Mouse (Mus musculus): ENCODE data around the gene Tas2r135. TPM values are rescaled to one million over a fixed set of nuclear protein-coding genes. Genes with fewer than 3 reads are reported as not detected.

Tas2r135 gene
- polyA plus RNA-seq, 1 experiment from 2014 or later, result not detected

Other genes with a start within 250 kb of the Tas2r135 start
- not detected in 2 replicates for gene Tas2r144, start 190.1 kb upstream of the Tas2r135 start, polyA plus RNA-seq (2015; fragmentation: Nextera tagmentation; extraction: Ambion mirVana)
- 8.7 and 10.1 TPM in 2 replicates for gene Gstk1, start 159.5 kb upstream of the Tas2r135 start, polyA plus RNA-seq (2015; fragmentation: Nextera tagmentation; extraction: Ambion mirVana)
- not detected in 2 replicates for gene Tmem139, start 143.5 kb upstream of the Tas2r135 start, polyA plus RNA-seq (2015; fragmentation: Nextera tagmentation; extraction: Ambion mirVana)
- 45.9 and 47.7 TPM in 2 replicates for gene Casp2, start 140.4 kb upstream of the Tas2r135 start, polyA plus RNA-seq (2015; fragmentation: Nextera tagmentation; extraction: Ambion mirVana)
- gene Clcn1, start 118.7 kb upstream of the Tas2r135 start, polyA plus RNA-seq (2015; fragmentation: Nextera tagmentation; extraction: Ambion mirVana), result 1.7 and 2.6 TPM in 2 replicates
- 7.4 and 8.0 TPM in 2 replicates for gene Fam131b, start 80.8 kb upstream of the Tas2r135 start, polyA plus RNA-seq (2015; fragmentation: Nextera tagmentation; extraction: Ambion mirVana)
- 54.9 and 56.0 TPM in 2 replicates for gene Zyx, start 55.8 kb upstream of the Tas2r135 start, polyA plus RNA-seq (2015; fragmentation: Nextera tagmentation; extraction: Ambion mirVana)
- 0.37 and 0.43 TPM in 2 replicates for gene Epha1, start 32.2 kb upstream of the Tas2r135 start, polyA plus RNA-seq (2015; fragmentation: Nextera tagmentation; extraction: Ambion mirVana)
- gene Tas2r143, start 5.2 kb upstream of the Tas2r135 start, polyA plus RNA-seq (2015; fragmentation: Nextera tagmentation; extraction: Ambion mirVana), result not detected in 2 replicates
- gene Tas2r126, start 29.1 kb downstream of the Tas2r135 start, polyA plus RNA-seq (2015; fragmentation: Nextera tagmentation; extraction: Ambion mirVana), result not detected in 2 replicates
- gene Olfr458, start 59.8 kb downstream of the Tas2r135 start, polyA plus RNA-seq (2015; fragmentation: Nextera tagmentation; extraction: Ambion mirVana), result not detected in 2 replicates
- not detected in 2 replicates for gene Olfr457, start 70.9 kb downstream of the Tas2r135 start, polyA plus RNA-seq (2015; fragmentation: Nextera tagmentation; extraction: Ambion mirVana)
- gene Olfr456, start 81.8 kb downstream of the Tas2r135 start, polyA plus RNA-seq (2015; fragmentation: Nextera tagmentation; extraction: Ambion mirVana), result not detected in 2 replicates
- gene Olfr455, start 142.2 kb downstream of the Tas2r135 start, polyA plus RNA-seq (2015; fragmentation: Nextera tagmentation; extraction: Ambion mirVana), result not detected in 2 replicates
- 0.05 TPM in 1 of 2 replicates, not detected in the other for gene Tcaf3, start 192.3 kb downstream of the Tas2r135 start, polyA plus RNA-seq (2015; fragmentation: Nextera tagmentation; extraction: Ambion mirVana)
- gene Tcaf2, start 239.8 kb downstream of the Tas2r135 start, polyA plus RNA-seq (2015; fragmentation: Nextera tagmentation; extraction: Ambion mirVana), result 1.4 and 1.6 TPM in 2 replicates

Measured in midbrain, embryonic 15.5 days (tissue).